Mouse (Mus musculus) small intestine, adult 2 months (tissue): Measurements from ENCODE around the gene Hsd17b12.

ENCODE experiments used
- CTCF ChIP-seq: fragments of 200-500 bp; IDR thresholded peaks from 2 replicates; pipeline ENCODE4 v1.5.1; 2012; ENCODE audit warnings: low read depth, mild to moderate bottlenecking, control low read depth, inconsistent platforms, low read length, moderate library complexity, mixed read lengths; ENCODE audit not compliant: insufficient replicate concordance, insufficient read length; ENCODE audit errors: extremely low read depth
- POLR2A ChIP-seq: fragments of 200-500 bp; IDR thresholded peaks from 2 replicates; pipeline ENCODE4 v1.6.1; 2012; ENCODE audit warnings: low read depth, mild to moderate bottlenecking, control low read depth, inconsistent platforms, low read length, moderate library complexity

DNA sequence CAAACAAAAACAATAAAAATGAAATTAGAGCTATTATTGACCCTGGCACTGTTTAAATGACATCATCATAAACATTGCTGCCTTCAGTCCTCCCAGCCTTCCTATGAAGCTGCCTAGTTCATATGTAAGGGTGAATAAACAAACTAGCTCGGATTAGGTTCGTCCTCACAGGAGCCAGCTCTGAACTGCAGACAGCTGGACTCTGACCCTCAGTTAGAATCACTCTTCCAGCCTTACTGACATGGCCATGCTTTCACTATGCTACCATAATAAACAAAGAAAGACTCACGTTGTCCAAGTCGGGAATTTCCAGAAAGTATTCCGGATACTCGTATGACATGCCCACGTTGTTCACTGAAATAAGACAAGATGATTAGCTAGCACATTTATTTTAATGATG, 91.6 kb downstream of the Hsd17b12 start:
- TF ChIP-seq CTCF (no peak), POLR2A (no peak)
